Mouse (Mus musculus) CD4-positive naive resting alpha-beta T cell, adult 76 days (primary cell): ENCODE data around the gene Qprt. TPM values are rescaled to one million over a fixed set of nuclear protein-coding genes. Genes with fewer than 3 reads are reported as not detected.

Source experiments
- total RNA-seq: library from RNA; stranded (reverse); gene quantifications from one replicate; pipeline ENCODE4 v1.2.4, GENCODE M21; 2023

Qprt gene
- 44.2 TPM for total RNA-seq

GRCm38 (mm10) chr7:127121911-127122270 lies at the start of gene Qprt:
Gene Qprt, minus strand, starts transcription at chr7:127122226.

GRCm38 (mm10) chr7:127137262-127138017 lies 15.4 kb upstream of the Qprt start, which contains the start of gene Spn:
Gene Spn, minus strand, starts transcription at chr7:127137823.

GRCm38 (mm10) chr7:127091114-127091896 lies 30.7 kb downstream of the Qprt start, which contains the start of gene AI467606:
Gene AI467606, plus strand, starts transcription at chr7:127091359.

GRCm38 (mm10) chr7:127087278-127088010 lies 34.6 kb downstream of the Qprt start, which contains the start of gene Zg16:
Gene Zg16, minus strand, starts transcription at chr7:127087328.

Other genes with a start within 250 kb of the Qprt start
- 72.3 TPM for gene Taok2, start 237.5 kb downstream of the Qprt start, total RNA-seq
- 22.6 TPM for gene Tmem219, start 199.3 kb downstream of the Qprt start, total RNA-seq
- gene Kctd13, start 193.3 kb downstream of the Qprt start, total RNA-seq = 37.3 TPM
- gene Asphd1, start 172.6 kb downstream of the Qprt start, total RNA-seq = not detected
- gene Sez6l2, start 171.7 kb downstream of the Qprt start, total RNA-seq = 6.1 TPM
- 99.9 TPM for gene Cdipt, start 146.3 kb downstream of the Qprt start, total RNA-seq
- 0.62 TPM for gene Cdiptos, start 146.1 kb downstream of the Qprt start, total RNA-seq
- 25.5 TPM for gene Mvp, start 107.6 kb downstream of the Qprt start, total RNA-seq
- 5.4 TPM for gene Pagr1b, start 105.7 kb downstream of the Qprt start, total RNA-seq
- 26.5 TPM for gene Pagr1a, start 104.9 kb downstream of the Qprt start, total RNA-seq
- gene Gm42742, start 101.1 kb downstream of the Qprt start, total RNA-seq = 32.5 TPM
- gene Prrt2, start 101.0 kb downstream of the Qprt start, total RNA-seq = 5.3 TPM
- gene Maz, start 95.2 kb downstream of the Qprt start, total RNA-seq = 197 TPM
- 3.0 TPM for gene Kif22, start 79.8 kb downstream of the Qprt start, total RNA-seq
- not detected for gene Zg16, start 34.9 kb downstream of the Qprt start, total RNA-seq
- 36.6 TPM for gene AI467606, start 30.9 kb downstream of the Qprt start, total RNA-seq
- gene Spn, start 15.6 kb upstream of the Qprt start, total RNA-seq = 334 TPM
- 71.0 TPM for gene Cd2bp2, start 73.8 kb upstream of the Qprt start, total RNA-seq
- gene Tbc1d10b, start 86.2 kb upstream of the Qprt start, total RNA-seq = 42.1 TPM
- gene Mylpf, start 86.7 kb upstream of the Qprt start, total RNA-seq = 19.4 TPM
- gene Zfp553, start 110.8 kb upstream of the Qprt start, total RNA-seq = 9.7 TPM
- 620 TPM for gene Sept1, start 110.9 kb upstream of the Qprt start, total RNA-seq
- 16.4 TPM for gene Zfp771, start 122.0 kb upstream of the Qprt start, total RNA-seq
- gene Dctpp1, start 138.5 kb upstream of the Qprt start, total RNA-seq = 8.0 TPM
- gene Sephs2, start 151.8 kb upstream of the Qprt start, total RNA-seq = 23.0 TPM
- 193 TPM for gene Itgal, start 174.0 kb upstream of the Qprt start, total RNA-seq
- gene Zfp768, start 223.4 kb upstream of the Qprt start, total RNA-seq = 0.21 TPM